Mouse (Mus musculus) left cerebral cortex, postnatal 36 days (tissue): ENCODE measurements at regions not wholly inside any gene's neighbourhood (a gene's known extent, or its start where the extent isn't known, plus 50 kb on each side); places are given as distances from the start of the nearest gene placed in this dataset.

Source experiments
- DNase-seq, 2 experiments: peaks; one replicate each; pipeline ENCODE4 v3.0.0; 2021 to 2022; ENCODE audit warnings: low spot score in 2 of 2, mixed read lengths in 1 of 2
- intact Hi-C: fragments of 180-260 bp; cut with DNase I; formaldehyde crosslinking; loops from one replicate; pipeline ENCODE4 v1.15.1; 2025

DNA sequence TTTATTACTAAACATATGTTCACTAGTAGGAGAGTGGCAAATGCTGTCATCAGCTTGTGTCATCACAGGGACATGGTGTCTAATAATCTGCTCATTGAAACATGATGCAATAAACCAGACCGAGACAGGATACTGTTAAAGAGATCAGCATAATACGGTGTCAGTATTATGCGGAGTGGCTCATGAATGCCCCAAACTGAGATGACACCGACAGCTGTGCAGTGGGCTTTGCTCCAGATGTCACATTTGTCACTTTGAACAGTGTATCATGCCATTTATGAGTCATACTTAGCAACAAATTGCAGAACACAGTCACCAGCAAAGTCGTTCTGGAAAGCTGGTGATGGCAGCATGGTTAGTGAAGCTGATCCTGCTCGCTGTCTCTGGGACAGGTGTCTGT is 527.2 kb downstream of the Triml1 start:
- intact Hi-C loops = no loop called here

DNA sequence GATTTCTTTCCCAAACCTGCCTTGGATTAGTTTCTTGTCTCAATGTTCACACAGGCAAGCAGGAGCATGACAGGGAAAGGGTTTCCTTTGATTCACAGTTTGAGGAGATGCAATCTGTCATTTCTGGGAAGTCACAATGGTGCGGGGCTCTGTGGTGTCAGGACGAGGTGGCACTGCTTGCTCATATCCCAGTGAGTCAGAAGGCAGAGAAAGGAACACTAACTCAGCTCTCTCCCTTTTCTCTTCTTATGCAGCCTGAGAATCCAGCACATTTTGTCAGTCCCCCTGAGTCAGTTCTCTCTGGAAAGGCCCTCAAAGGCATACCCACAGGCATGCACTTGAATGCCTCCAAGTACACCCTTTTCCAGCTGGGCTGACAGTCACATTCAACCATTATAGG is 544.6 kb downstream of the Triml1 start:
- intact Hi-C loops = no loop called here
- peak in 1 of 2 experiments; percentile 5 for DNase-seq

More for the DNA sequence above, 527.2 kb downstream of the Triml1 start:
- peak; percentile 3 to 4 for DNase-seq
